Mouse (Mus musculus) kidney, postnatal 0 days (tissue): Measurements from ENCODE around the gene Zfp672. TPM values are rescaled to one million over a fixed set of nuclear protein-coding genes. Genes with fewer than 3 reads are reported as not detected.

Source experiments
- ATAC-seq: fragments of 200-750 bp; cut with Nextera tagmentation; replicated peaks from 2 replicates; pipeline ENCODE4 v1.8.0; 2017; ENCODE audit warnings: low read depth, moderate number of reproducible peaks, moderate TSS enrichment, moderate library complexity; ENCODE audit not compliant: low FRiP score
- DNase-seq: peaks from one replicate; pipeline ENCODE4 v3.0.0-alpha.2; 2016; ENCODE audit warnings: low spot score
- H3K27ac ChIP-seq: fragments of 300-500 bp; sonication (generic); 2 replicates; pipeline ENCODE4 v1.5.1; 2014; ENCODE audit warnings: mild to moderate bottlenecking
- H3K27me3 ChIP-seq: fragments of 300-500 bp; sonication (generic); 2 replicates; pipeline ENCODE4 v1.6.1; 2014; ENCODE audit warnings: low read length, mixed read lengths; ENCODE audit not compliant: insufficient read depth
- H3K36me3 ChIP-seq: fragments of 300-500 bp; sonication (generic); 2 replicates; pipeline ENCODE4 v1.6.1; 2014; ENCODE audit warnings: low read length, mixed read lengths; ENCODE audit not compliant: insufficient read depth
- H3K4me1 ChIP-seq: fragments of 300-500 bp; sonication (generic); replicated peaks from 2 replicates; pipeline ENCODE4 v1.6.1; 2014; ENCODE audit warnings: antibody characterized with exemption, low read length, mixed read lengths; ENCODE audit not compliant: insufficient read depth
- H3K4me2 ChIP-seq: fragments of 300-500 bp; sonication (generic); 2 replicates; pipeline ENCODE4 v1.6.1; 2014; ENCODE audit warnings: mild to moderate bottlenecking, low read length, moderate library complexity, mixed read lengths
- H3K4me3 ChIP-seq: fragments of 300-500 bp; sonication (generic); replicated peaks from 2 replicates; pipeline ENCODE4 v1.5.1; 2014; ENCODE audit warnings: low read depth, low read length
- H3K9ac ChIP-seq: fragments of 300-500 bp; sonication (generic); 2 replicates; pipeline ENCODE4 v1.6.1; 2014; ENCODE audit warnings: low read depth, low read length
- H3K9me3 ChIP-seq: fragments of 300-500 bp; sonication (generic); replicated peaks from 2 replicates; pipeline ENCODE4 v1.6.1; 2016; ENCODE audit warnings: low read length, inconsistent platforms, mixed read lengths
- CTCF ChIP-seq: IDR thresholded peaks from 2 replicates; pipeline ENCODE4 v1.5.1; 2016; ENCODE audit warnings: antibody characterized with exemption, low read depth, mild to moderate bottlenecking, moderate library complexity
- WGBS: fragments of 180-500 bp; shearing (Covaris S2); extraction: QIAGEN DNeasy Blood & Tissue Kit; methylation state at CpG from one replicate; pipeline ENCODE4 v1.1.7; 2014; 5-methylcytosine and 5-hydroxymethylcytosine counted together
- polyA plus RNA-seq: library from polyadenylated mRNA; unstranded; fragments of >200 nt; fragmentation: Nextera tagmentation; extraction: Ambion mirVana; gene quantifications from 2 replicates; pipeline ENCODE4 v1.2.1, GENCODE M21; 2015

Zfp672 gene
- polyA plus RNA-seq, 1 experiment from 2014 or later = 66.3 TPM

- Histone ChIP-seq H3K4me2 (peak overlapping the region; percentile 84), H3K36me3 (no peaks in the 10 kb centered on the region), H3K27ac (0 out of 2 replicates have a peak overlapping the region, but pooled peaks have one; percentile 73), H3K9me3 (no peaks in the 10 kb centered on the region), H3K4me3 (peak overlapping the region; percentile 76), H3K9ac (peak overlapping the region; percentile 64), H3K27me3 (no peaks in the 10 kb centered on the region), H3K4me1 (peaks cover 16% of the 10 kb centered on the region)
- TF ChIP-seq CTCF = no peak
- DNase-seq = no peak
- ATAC-seq = no peak
- WGBS = 14% methylated on average over 10 of the region's 10 CpGs
Observed at GRCm38 (mm10) chr11:58331149-58331495, 983 bp upstream of the Zfp672 start.

- under 1% methylated on average over 21 of the region's 21 CpGs for WGBS
- peak overlapping the region; percentile 84 for H3K4me2 ChIP-seq
- TF ChIP-seq CTCF = 0 out of 2 replicates have a peak, but pooled peaks have one; percentile 3
- H3K36me3 ChIP-seq = no peaks in the 10 kb centered on the region
- H3K4me3 ChIP-seq = peak overlapping the region; percentile 76
- peak overlapping the region; percentile 64 for H3K9ac ChIP-seq
- no peaks in the 10 kb centered on the region for H3K9me3 ChIP-seq
- ATAC-seq (peak; percentile 29), DNase-seq (no peak)
- peak overlapping the region; percentile 82 for H3K27ac ChIP-seq
- peaks cover 16% of the 10 kb centered on the region for H3K4me1 ChIP-seq
- no peaks in the 10 kb centered on the region for H3K27me3 ChIP-seq
Observed at GRCm38 (mm10) chr11:58329906-58330275, 248 bp downstream of the Zfp672 start.

- no peak overlapping the region for H3K27ac ChIP-seq
- no peaks in the 10 kb centered on the region for H3K9me3 ChIP-seq
- 97% methylated on average over 3 of the region's 3 CpGs for WGBS
- H3K9ac ChIP-seq = no peak overlapping the region
- H3K4me2 ChIP-seq = no peak overlapping the region
- DNase-seq (no peak), ATAC-seq (no peak)
- H3K4me3 ChIP-seq = no peak overlapping the region
- no peaks in the 10 kb centered on the region for H3K27me3 ChIP-seq
- peak; percentile 26; the same call in 1 of the 2 replicates for TF ChIP-seq CTCF
- H3K4me1 ChIP-seq = peaks cover 21% of the 10 kb centered on the region
- H3K36me3 ChIP-seq = no peaks in the 10 kb centered on the region
Observed at GRCm38 (mm10) chr11:58326781-58327180, 3.4 kb downstream of the Zfp672 start.

- H3K27me3 ChIP-seq = no peaks in the 10 kb centered on the region
- ATAC-seq (no peak), DNase-seq (no peak)
- no peak overlapping the region for H3K4me3 ChIP-seq
- no peaks in the 10 kb centered on the region for H3K9me3 ChIP-seq
- WGBS = 82% methylated on average over 3 of the region's 3 CpGs
- H3K36me3 ChIP-seq = no peaks in the 10 kb centered on the region
- TF ChIP-seq CTCF = no peak
- peaks cover 16% of the 10 kb centered on the region for H3K4me1 ChIP-seq
- no peak overlapping the region for H3K9ac ChIP-seq
- no peak overlapping the region for H3K4me2 ChIP-seq
- H3K27ac ChIP-seq = no peak overlapping the region
Observed at GRCm38 (mm10) chr11:58324614-58325229, 5.4 kb downstream of the Zfp672 start.

- peaks cover 9% of the 10 kb centered on the region for H3K4me1 ChIP-seq
- peak overlapping the region; percentile 73 for H3K9ac ChIP-seq
- H3K36me3 ChIP-seq = peaks cover 5% of the 10 kb centered on the region; the same call in 1 of the 2 replicates
- ATAC-seq (no peak), DNase-seq (peak; percentile 8)
- peak overlapping the region; percentile 63 for H3K4me3 ChIP-seq
- TF ChIP-seq CTCF = no peak
- no peaks in the 10 kb centered on the region for H3K27me3 ChIP-seq
- H3K9me3 ChIP-seq = no peaks in the 10 kb centered on the region
- 5% methylated on average over 24 of the region's 24 CpGs for WGBS
- H3K27ac ChIP-seq = peak overlapping the region; percentile 97
- peak overlapping the region; percentile 83 for H3K4me2 ChIP-seq
Observed at GRCm38 (mm10) chr11:58323570-58324340, 6.4 kb downstream of the Zfp672 start.

GRCm38 (mm10) chr11:58322824-58323569 lies 7.1 kb downstream of the Zfp672 start:
- no peaks in the 10 kb centered on the region for H3K9me3 ChIP-seq
- peak overlapping the region; percentile 63 for H3K4me3 ChIP-seq
- under 1% methylated on average over 63 of the region's 63 CpGs for WGBS
- H3K27me3 ChIP-seq = no peaks in the 10 kb centered on the region
- ATAC-seq (peak; percentile 99), DNase-seq (peak; percentile 98)
- peak overlapping the region; percentile 73 for H3K9ac ChIP-seq
- peaks cover 9% of the 10 kb centered on the region for H3K4me1 ChIP-seq
- peaks cover 5% of the 10 kb centered on the region; the same call in 1 of the 2 replicates for H3K36me3 ChIP-seq
- peak overlapping the region; percentile 83 for H3K4me2 ChIP-seq
- peak overlapping the region; percentile 97 for H3K27ac ChIP-seq
- no peak for TF ChIP-seq CTCF
